Mouse (Mus musculus): Measurements from ENCODE around the gene Zfp280c. TPM values are rescaled to one million over a fixed set of nuclear protein-coding genes. Genes with fewer than 3 reads are reported as not detected.

The Zfp280c gene
- polyA plus RNA-seq, 1 experiment from 2014 or later, result 5.0 TPM

GRCm38 (mm10) chrX:48525866-48526265 lies 68.4 kb downstream of the Zfp280c start:
- no peak for ATAC-seq (ENCODE audit: extremely low read depth, insufficient number of reproducible peaks, low FRiP score, low TSS enrichment)
- H3K27ac ChIP-seq (replicated peaks), result peak overlapping the region; percentile 75
- no peak overlapping the region for H3K4me3 ChIP-seq
- H3K36me3 ChIP-seq, result no peaks in the 10 kb centered on the region
- H3K9ac ChIP-seq, result no peak overlapping the region
- H3K4me2 ChIP-seq, result 0 out of 2 replicates have a peak overlapping the region, but pooled peaks have one; percentile 5
- 34% methylated on average over 8 of the region's 8 CpGs for WGBS
- no peaks in the 10 kb centered on the region for H3K9me3 ChIP-seq
- H3K4me1 ChIP-seq, result peaks cover 7% of the 10 kb centered on the region; the same call in 1 of the 2 replicates
- no peaks in the 10 kb centered on the region for H3K27me3 ChIP-seq (replicated peaks)

DNA sequence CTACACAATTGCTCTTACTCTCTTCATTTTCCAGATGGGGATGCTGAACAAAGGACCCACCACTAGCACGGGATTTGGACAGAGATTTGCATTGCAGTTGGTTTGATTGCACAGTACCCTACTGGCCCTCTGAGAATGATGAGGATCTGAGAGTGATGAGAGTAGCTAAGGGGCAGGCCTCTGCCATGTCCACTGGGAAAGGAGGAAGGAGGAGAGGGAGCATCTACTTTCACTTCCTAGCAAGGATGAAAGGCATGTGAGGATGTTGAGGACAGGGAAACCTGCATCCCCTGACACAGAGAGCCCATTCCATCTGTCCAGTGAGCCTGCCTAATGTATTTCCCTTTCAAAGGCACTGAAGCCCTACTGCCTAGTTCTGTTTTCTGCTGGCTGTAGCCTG lies 69.0 kb downstream of the Zfp280c start:
- H3K4me2 ChIP-seq, result no peak overlapping the region
- peak overlapping the region; percentile 75 for H3K27ac ChIP-seq (replicated peaks)
- ATAC-seq (ENCODE audit: extremely low read depth, insufficient number of reproducible peaks, low FRiP score, low TSS enrichment), result no peak

GRCm38 (mm10) chrX:48523512-48523911 lies 70.8 kb downstream of the Zfp280c start:
- no peak for ATAC-seq (ENCODE audit: extremely low read depth, insufficient number of reproducible peaks, low FRiP score, low TSS enrichment)
- Histone ChIP-seq H3K27ac (replicated peaks) (no peak overlapping the region), H3K4me3 (no peak overlapping the region), H3K9ac (no peak overlapping the region), H3K4me1 (peaks cover 7% of the 10 kb centered on the region; the same call in 1 of the 2 replicates), H3K4me2 (no peak overlapping the region), H3K36me3 (no peaks in the 10 kb centered on the region), H3K9me3 (no peaks in the 10 kb centered on the region), H3K27me3 (replicated peaks) (no peaks in the 10 kb centered on the region)
- WGBS, result 62% methylated on average over 3 of the region's 3 CpGs

More for the DNA sequence above, 69.0 kb downstream of the Zfp280c start:
- H3K36me3 ChIP-seq, result no peaks in the 10 kb centered on the region
- H3K9ac ChIP-seq, result no peak overlapping the region
- peaks cover 7% of the 10 kb centered on the region; the same call in 1 of the 2 replicates for H3K4me1 ChIP-seq
- no peaks in the 10 kb centered on the region for H3K9me3 ChIP-seq
- WGBS, result 57% methylated on average over 1 of the region's 1 CpGs
- no peaks in the 10 kb centered on the region for H3K27me3 ChIP-seq (replicated peaks)
- no peak overlapping the region for H3K4me3 ChIP-seq

DNA sequence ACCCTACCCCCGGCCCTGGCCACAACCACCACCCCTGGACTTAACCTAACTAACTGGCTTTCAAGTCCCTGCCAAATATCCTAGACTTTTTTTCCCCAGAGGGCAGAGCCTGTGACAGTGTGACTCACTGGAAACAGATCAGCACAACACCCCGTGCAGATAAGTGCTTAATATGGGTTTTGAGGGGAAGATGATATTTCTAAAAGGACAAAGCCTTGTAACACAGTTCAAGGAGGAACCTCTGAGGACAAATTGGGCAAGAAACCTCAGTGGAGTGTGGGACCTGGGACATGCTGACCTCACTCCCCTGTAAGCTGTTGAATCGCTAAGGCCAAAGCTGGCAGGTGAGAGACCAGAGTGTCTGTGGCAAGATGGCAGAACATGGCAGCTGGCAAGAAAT lies 72.7 kb downstream of the Zfp280c start:
- H3K4me1 ChIP-seq, result peaks cover 7% of the 10 kb centered on the region; the same call in 1 of the 2 replicates
- H3K36me3 ChIP-seq, result no peaks in the 10 kb centered on the region
- H3K4me2 ChIP-seq, result no peak overlapping the region
- 63% methylated on average over 3 of the region's 3 CpGs for WGBS
- H3K9ac ChIP-seq, result no peak overlapping the region
- no peak for ATAC-seq (ENCODE audit: extremely low read depth, insufficient number of reproducible peaks, low FRiP score, low TSS enrichment)
- no peak overlapping the region for H3K27ac ChIP-seq (replicated peaks)
- no peaks in the 10 kb centered on the region for H3K27me3 ChIP-seq (replicated peaks)
- H3K9me3 ChIP-seq, result no peaks in the 10 kb centered on the region
- no peak overlapping the region for H3K4me3 ChIP-seq

- Histone ChIP-seq H3K9ac (peak overlapping the region; percentile 77), H3K27ac (replicated peaks) (no peak overlapping the region), H3K9me3 (no peaks in the 10 kb centered on the region), H3K27me3 (replicated peaks) (no peaks in the 10 kb centered on the region), H3K4me2 (peak overlapping the region; percentile 83), H3K4me1 (no peaks in the 10 kb centered on the region), H3K4me3 (peak overlapping the region; percentile 58), H3K36me3 (no peaks in the 10 kb centered on the region)
- WGBS, result 14% methylated on average over 20 of the region's 20 CpGs
- ATAC-seq (ENCODE audit: extremely low read depth, insufficient number of reproducible peaks, low FRiP score, low TSS enrichment), result no peak
These were observed 74.7 kb downstream of the Zfp280c start for GRCm38 (mm10) chrX:48519549-48520085.

GRCm38 (mm10) chrX:48518808-48519548 lies 75.3 kb downstream of the Zfp280c start, which contains the start of gene Rab33a:
Gene Rab33a, plus strand, starts transcription at chrX:48519285.
- ATAC-seq (ENCODE audit: extremely low read depth, insufficient number of reproducible peaks, low FRiP score, low TSS enrichment), result no peak
- Histone ChIP-seq H3K4me3 (peak within 1 kb of the TSS; percentile 58), H3K27me3 (replicated peaks) (no peaks in the 10 kb centered on the region), H3K9me3 (no peaks in the 10 kb centered on the region), H3K9ac (peak within 1 kb of the TSS; percentile 77), H3K27ac (replicated peaks) (0 out of 2 replicates have a peak within 1 kb of the TSS, but pooled peaks have one; percentile 20), H3K4me2 (peak within 1 kb of the TSS; percentile 83), H3K36me3 (no peaks in the 10 kb centered on the region), H3K4me1 (peaks cover 3% of the 10 kb centered on the region; the same call in 1 of the 2 replicates)
- 17% methylated on average over 33 of the region's 33 CpGs for WGBS

- WGBS, result 27% methylated on average over 15 of the region's 15 CpGs
- Histone ChIP-seq H3K4me2 (peak overlapping the region; percentile 83), H3K9ac (peak overlapping the region; percentile 77)
These were observed 76.0 kb downstream of the Zfp280c start for GRCm38 (mm10) chrX:48518211-48518807.

DNA sequence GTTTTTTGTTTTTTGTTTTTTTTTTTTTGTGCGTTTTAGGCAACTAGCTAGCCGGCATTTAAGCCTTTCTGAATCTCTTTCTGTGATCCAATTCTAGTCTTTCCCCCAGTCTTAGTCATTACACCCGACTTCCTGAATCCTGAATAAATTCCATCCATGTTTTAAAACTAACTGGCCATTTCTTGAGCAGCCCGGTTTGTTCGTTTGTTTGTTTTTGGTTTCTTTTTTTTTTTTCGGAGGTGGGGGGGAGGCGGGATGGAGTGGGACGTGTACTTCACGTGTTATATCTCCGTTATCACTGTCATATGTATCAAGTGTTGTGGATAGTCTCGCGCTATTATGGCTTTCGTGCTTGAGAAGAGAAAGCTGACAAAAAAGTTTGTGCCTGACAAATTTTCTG lies 80.5 kb downstream of the Zfp280c start:
- Histone ChIP-seq H3K36me3 (no peaks in the 10 kb centered on the region), H3K4me3 (peak overlapping the region; percentile 67), H3K9me3 (no peaks in the 10 kb centered on the region), H3K9ac (peak overlapping the region; percentile 76), H3K27ac (replicated peaks) (peak overlapping the region; percentile 63), H3K4me1 (peaks cover 11% of the 10 kb centered on the region), H3K4me2 (peak overlapping the region; percentile 65), H3K27me3 (replicated peaks) (no peaks in the 10 kb centered on the region)
- no peak for ATAC-seq (ENCODE audit: extremely low read depth, insufficient number of reproducible peaks, low FRiP score, low TSS enrichment)
- WGBS, result 12% methylated on average over 13 of the region's 13 CpGs

More at GRCm38 (mm10) chrX:48518211-48518807, 76.0 kb downstream of the Zfp280c start:
- H3K9me3 ChIP-seq, result no peaks in the 10 kb centered on the region
- ATAC-seq (ENCODE audit: extremely low read depth, insufficient number of reproducible peaks, low FRiP score, low TSS enrichment), result no peak
- no peaks in the 10 kb centered on the region for H3K36me3 ChIP-seq
- peaks cover 3% of the 10 kb centered on the region; the same call in 1 of the 2 replicates for H3K4me1 ChIP-seq
- H3K4me3 ChIP-seq, result peak overlapping the region; percentile 58
- H3K27me3 ChIP-seq (replicated peaks), result no peaks in the 10 kb centered on the region
- H3K27ac ChIP-seq (replicated peaks), result 0 out of 2 replicates have a peak overlapping the region, but pooled peaks have one; percentile 20

GRCm38 (mm10) chrX:48513166-48513807 lies 81.0 kb downstream of the Zfp280c start, which contains the start of gene Aifm1:
Gene Aifm1, minus strand, starts transcription at chrX:48513563.
- Histone ChIP-seq H3K27me3 (replicated peaks) (no peaks in the 10 kb centered on the region), H3K27ac (replicated peaks) (peak within 1 kb of the TSS; percentile 66), H3K4me1 (peaks cover 11% of the 10 kb centered on the region), H3K4me3 (peak within 1 kb of the TSS; percentile 67), H3K36me3 (no peaks in the 10 kb centered on the region), H3K9me3 (no peaks in the 10 kb centered on the region), H3K9ac (peak within 1 kb of the TSS; percentile 85), H3K4me2 (peak within 1 kb of the TSS; percentile 73)
- WGBS, result 10% methylated on average over 45 of the region's 45 CpGs
- peak; percentile 99 for ATAC-seq (ENCODE audit: extremely low read depth, insufficient number of reproducible peaks, low FRiP score, low TSS enrichment)

GRCm38 (mm10) chrX:48493763-48494162 lies 100.5 kb downstream of the Zfp280c start:
- Histone ChIP-seq H3K9me3 (no peaks in the 10 kb centered on the region), H3K27ac (replicated peaks) (no peak overlapping the region), H3K27me3 (replicated peaks) (no peaks in the 10 kb centered on the region), H3K4me3 (no peak overlapping the region), H3K9ac (no peak overlapping the region), H3K4me1 (no peaks in the 10 kb centered on the region), H3K4me2 (no peak overlapping the region), H3K36me3 (peaks cover 72% of the 10 kb centered on the region)
- WGBS, result 86% methylated on average over 8 of the region's 8 CpGs
- ATAC-seq (ENCODE audit: extremely low read depth, insufficient number of reproducible peaks, low FRiP score, low TSS enrichment), result no peak
